Mouse (Mus musculus): ENCODE results near the gene Camta1. TPM values are rescaled to one million over a fixed set of nuclear protein-coding genes. Genes with fewer than 3 reads are reported as not detected.

Gene Camta1
- total RNA-seq, 1 experiment from 2014 or later = 34.9 TPM

- no peak for ATAC-seq (replicated peaks; ENCODE audit: low read depth, poor library complexity, severe bottlenecking)
Measured at GRCm38 (mm10) chr4:151245068-151245797, 616.4 kb downstream of the Camta1 start.

GRCm38 (mm10) chr4:151243445-151243844 lies 618.2 kb downstream of the Camta1 start:
- no peak for ATAC-seq (replicated peaks; ENCODE audit: low read depth, poor library complexity, severe bottlenecking)

- no peak for ATAC-seq (replicated peaks; ENCODE audit: low read depth, poor library complexity, severe bottlenecking)
Measured at GRCm38 (mm10) chr4:151242751-151243150, 618.9 kb downstream of the Camta1 start.

DNA sequence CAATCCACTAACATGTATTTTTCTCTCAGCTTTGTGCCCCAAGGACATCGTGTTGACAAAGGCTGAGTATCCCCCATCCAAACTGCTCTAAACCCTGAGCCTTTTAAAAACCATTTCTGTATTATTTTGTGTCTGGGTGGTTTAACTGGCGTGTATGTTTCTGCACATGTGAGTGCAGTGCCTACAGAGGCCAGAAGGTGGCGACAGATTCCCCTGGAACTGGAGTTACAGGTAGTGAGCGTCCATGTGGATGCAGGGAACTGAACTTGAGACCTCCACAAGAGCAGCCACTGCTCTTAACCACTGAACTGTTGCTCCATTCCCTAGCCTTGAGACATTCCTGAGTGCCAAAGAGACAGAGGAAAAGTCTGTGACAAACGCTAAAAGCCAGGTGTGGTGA lies 621.2 kb downstream of the Camta1 start:
- no peak for ATAC-seq (replicated peaks; ENCODE audit: low read depth, poor library complexity, severe bottlenecking)

- no peak for ATAC-seq (replicated peaks; ENCODE audit: low read depth, poor library complexity, severe bottlenecking)
Measured at GRCm38 (mm10) chr4:151238970-151239684, 622.5 kb downstream of the Camta1 start.

DNA sequence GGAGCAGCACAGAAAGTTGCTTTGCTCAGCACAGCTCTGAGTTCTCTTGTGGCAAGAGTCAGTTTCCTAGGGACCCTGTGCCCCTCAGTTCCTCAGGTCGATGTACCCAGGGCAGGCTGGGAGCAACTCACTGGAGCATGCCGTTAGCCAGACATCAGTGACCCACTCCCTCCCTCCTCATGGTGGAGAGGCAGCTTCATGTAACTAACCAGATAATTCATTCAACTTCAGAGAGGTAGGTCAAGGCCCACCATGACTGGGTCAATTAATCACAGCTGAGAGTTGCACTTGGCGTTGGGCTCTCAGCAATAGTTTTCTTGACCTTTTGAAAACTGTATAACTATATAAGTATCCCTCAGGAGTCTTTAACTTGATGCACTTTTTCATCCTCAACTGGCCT lies 624.2 kb downstream of the Camta1 start:
- no peak for ATAC-seq (replicated peaks; ENCODE audit: low read depth, poor library complexity, severe bottlenecking)

DNA sequence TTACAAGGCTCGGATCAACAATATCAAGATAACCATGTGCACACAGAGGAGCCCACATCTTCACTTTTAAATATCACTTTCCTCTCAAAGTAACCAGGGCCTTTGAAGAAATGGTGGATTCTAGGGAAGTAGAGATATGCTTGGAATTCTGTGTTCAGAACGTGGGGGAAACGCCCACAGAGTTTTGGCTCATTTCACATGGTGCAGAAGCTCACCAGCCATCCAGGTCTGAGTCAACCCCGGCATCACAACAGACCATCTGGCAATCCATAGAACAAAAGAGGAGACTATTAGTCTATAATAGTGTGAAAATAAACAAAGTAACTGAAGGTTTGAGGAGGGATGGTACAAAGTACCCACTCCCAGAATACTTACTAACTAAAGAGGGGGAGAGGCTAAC lies 626.7 kb downstream of the Camta1 start:
- no peak for ATAC-seq (replicated peaks; ENCODE audit: low read depth, poor library complexity, severe bottlenecking)

DNA sequence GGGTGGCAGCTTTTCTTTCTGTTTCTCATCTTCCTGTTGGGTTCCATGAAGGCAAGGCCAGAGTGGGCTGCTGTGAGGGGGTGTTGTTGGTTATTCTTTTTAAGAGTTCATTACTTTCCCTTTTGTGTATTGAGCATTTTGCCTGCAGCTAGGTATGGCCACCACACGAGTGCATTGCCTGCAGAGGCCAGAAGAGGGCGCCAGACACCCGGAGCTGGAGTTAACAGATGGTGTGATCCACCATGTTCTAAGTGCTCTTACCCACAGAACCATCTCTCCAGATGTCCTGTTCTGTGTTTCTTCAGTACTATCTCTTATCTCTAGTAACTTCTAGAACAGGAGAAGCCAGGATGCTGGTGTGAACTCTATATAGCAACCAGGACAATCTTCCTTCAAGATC lies 629.6 kb downstream of the Camta1 start:
- no peak for ATAC-seq (replicated peaks; ENCODE audit: low read depth, poor library complexity, severe bottlenecking)

DNA sequence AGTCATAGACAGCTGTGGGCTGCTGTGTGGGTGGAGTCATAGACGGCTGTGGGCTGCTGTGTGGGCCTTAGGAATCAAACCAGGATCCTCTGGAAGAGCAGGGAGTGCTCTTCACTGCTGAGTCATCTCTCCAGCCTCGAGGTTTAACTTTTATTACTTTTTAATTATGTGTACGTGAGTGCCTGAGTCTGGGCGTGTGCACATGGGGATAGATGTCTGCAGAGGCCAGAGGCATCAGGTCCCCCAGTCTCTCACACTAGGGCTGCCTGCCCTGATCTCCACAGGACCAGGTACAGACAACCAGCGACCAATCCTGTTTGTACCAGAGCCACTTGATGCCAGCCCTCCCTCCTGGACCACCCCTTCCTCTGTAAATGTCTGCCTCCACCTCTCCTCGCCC lies 632.6 kb downstream of the Camta1 start:
- no peak for ATAC-seq (replicated peaks; ENCODE audit: low read depth, poor library complexity, severe bottlenecking)

GRCm38 (mm10) chr4:151226496-151226895 lies 635.2 kb downstream of the Camta1 start:
- no peak for ATAC-seq (replicated peaks; ENCODE audit: low read depth, poor library complexity, severe bottlenecking)

DNA sequence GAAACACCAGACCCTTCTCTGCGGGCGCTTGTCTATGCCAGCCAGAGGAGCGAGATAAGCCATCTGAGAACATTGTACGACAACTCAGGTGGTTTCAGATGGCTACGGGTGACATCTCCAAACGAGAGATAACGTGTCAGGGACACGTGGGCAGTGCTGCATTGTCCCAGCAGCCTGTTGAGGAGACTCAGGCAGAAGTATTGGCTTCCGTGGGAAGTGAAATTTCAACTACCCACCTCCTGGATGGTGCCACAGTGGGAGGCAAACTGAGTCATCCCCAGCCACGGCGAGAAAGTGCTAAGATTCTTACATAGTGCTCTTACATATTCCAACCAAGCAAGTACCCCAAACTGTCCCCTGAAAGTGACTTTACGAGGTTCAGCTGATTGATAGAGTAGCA lies 637.7 kb downstream of the Camta1 start:
- no peak for ATAC-seq (replicated peaks; ENCODE audit: low read depth, poor library complexity, severe bottlenecking)

DNA sequence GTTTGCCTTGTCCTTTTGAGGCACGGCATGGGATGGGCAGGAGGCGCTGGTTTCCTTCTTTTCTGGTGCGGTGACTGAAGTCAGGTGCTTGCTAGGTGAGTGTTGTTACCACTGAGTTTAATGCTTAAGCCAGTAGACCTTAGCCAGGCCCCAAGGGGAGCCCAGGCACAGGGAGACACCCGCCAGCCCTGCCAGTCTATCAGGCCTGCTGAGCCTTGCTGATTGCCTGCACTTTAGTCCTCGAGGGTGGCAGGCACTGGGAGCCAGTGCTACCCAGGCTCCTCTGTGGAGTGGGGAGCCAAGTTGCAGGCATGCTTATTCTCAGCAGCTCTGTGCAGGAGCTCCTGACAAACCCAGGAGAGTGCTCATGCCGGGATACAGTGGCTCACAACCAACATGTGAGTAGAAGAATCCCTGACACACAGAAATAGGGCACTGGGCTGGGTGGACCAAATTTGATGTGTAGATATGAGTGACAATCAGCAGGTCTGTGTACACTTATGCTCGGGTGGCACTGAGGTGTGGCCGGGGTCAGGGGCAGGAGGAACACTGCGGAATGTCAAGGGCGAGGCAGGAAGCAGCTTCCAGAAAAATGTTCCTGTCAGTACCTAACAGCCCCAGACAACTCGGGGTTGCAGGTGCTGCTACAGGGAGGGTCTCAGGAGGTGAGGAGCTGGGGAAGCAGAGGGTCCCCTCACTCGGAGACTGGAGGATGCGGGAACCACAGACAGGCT lies 638.2 kb downstream of the Camta1 start:
- ATAC-seq (replicated peaks; ENCODE audit: low read depth, poor library complexity, severe bottlenecking) = no peak

- no peak for ATAC-seq (replicated peaks; ENCODE audit: low read depth, poor library complexity, severe bottlenecking)
Measured at GRCm38 (mm10) chr4:151222635-151223034, 639.0 kb downstream of the Camta1 start.

- no peak for ATAC-seq (replicated peaks; ENCODE audit: low read depth, poor library complexity, severe bottlenecking)
Measured at GRCm38 (mm10) chr4:151216553-151217292, 645.0 kb downstream of the Camta1 start.

GRCm38 (mm10) chr4:151215866-151216265 lies 645.8 kb downstream of the Camta1 start:
- no peak for ATAC-seq (replicated peaks; ENCODE audit: low read depth, poor library complexity, severe bottlenecking)

- ATAC-seq (replicated peaks; ENCODE audit: low read depth, poor library complexity, severe bottlenecking) = no peak
Measured at GRCm38 (mm10) chr4:151215179-151215578, 646.5 kb downstream of the Camta1 start.

GRCm38 (mm10) chr4:151213475-151213874 lies 648.2 kb downstream of the Camta1 start:
- ATAC-seq (replicated peaks; ENCODE audit: low read depth, poor library complexity, severe bottlenecking) = no peak

- ATAC-seq (replicated peaks; ENCODE audit: low read depth, poor library complexity, severe bottlenecking) = no peak
Measured at GRCm38 (mm10) chr4:151211992-151212391, 649.7 kb downstream of the Camta1 start.

DNA sequence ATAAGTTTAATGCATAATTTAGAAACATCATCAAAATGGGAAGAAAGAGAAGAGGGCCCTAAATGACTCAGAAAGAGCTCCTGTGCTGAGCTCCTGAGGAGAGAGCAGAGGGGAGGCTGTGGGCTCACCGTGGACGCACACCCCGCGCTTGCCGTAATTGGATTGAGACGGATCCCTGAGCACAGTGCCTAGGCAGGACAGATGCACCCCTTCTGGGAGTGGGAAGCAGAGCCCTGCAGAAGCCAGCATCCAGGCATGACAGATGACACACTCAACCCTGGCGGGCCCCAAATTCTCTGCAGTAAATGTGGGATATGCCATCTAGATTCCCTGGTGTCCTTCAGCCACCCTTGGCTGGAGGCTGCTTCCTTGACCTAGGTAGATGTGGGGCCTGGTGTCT lies 654.1 kb downstream of the Camta1 start:
- no peak for ATAC-seq (replicated peaks; ENCODE audit: low read depth, poor library complexity, severe bottlenecking)

DNA sequence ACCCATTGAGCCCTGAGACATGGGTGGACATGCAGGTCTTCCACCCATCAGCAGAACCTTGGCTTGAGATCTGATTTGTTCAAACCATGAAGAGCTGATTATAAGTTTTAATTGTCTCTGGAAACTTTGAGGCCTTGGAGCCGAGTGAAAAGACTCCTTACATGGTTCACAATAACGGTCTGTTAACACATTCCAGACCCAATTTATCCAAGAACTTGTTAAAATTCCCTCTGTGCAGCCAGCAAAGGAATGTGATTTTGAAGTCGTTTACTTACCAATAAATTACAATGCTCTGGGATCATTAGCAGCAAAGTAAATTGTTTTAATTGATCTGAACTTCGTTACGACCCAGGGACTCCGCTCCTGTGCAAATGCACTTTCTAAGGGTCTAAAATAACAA lies 658.8 kb downstream of the Camta1 start:
- no peak for ATAC-seq (replicated peaks; ENCODE audit: low read depth, poor library complexity, severe bottlenecking)

Data from common myeloid progenitor, adult 5-6 weeks (primary cell).